Mouse (Mus musculus) macrophage (primary cell): ENCODE data around the gene Fam205a1. TPM values are rescaled to one million over a fixed set of nuclear protein-coding genes. Genes with fewer than 3 reads are reported as not detected.
"Not testable (repeated sequence)": the region's sequence is repeated elsewhere in the genome, so short reads cannot be mapped to it uniquely, and the experiment has no call there.

Experiments used
- H3K27ac ChIP-seq: fragments of 350-480 bp; formaldehyde crosslinking; 2 replicates; pipeline ENCODE4 v1.9.0; 2021
- H3K36me3 ChIP-seq: fragments of 350-480 bp; formaldehyde crosslinking; 2 replicates; pipeline ENCODE4 v1.9.0; 2021; ENCODE audit errors: inconsistent target
- H3K4me3 ChIP-seq: fragments of 350-480 bp; formaldehyde crosslinking; 2 replicates; pipeline ENCODE4 v1.9.0; 2021; ENCODE audit errors: inconsistent target
- H3K79me2 ChIP-seq: fragments of 350-480 bp; formaldehyde crosslinking; 2 replicates; pipeline ENCODE4 v1.9.0; 2021; ENCODE audit errors: inconsistent target
- WGBS: methylation state at CpG from one replicate; pipeline ENCODE4 v1.1.7; 2026; ENCODE audit warnings: inconsistent platforms; ENCODE audit not compliant: missing documents; 5-methylcytosine and 5-hydroxymethylcytosine counted together
- polyA plus RNA-seq: library from polyadenylated mRNA; stranded (reverse); fragments of 250-400 nt; gene quantifications from 3 replicates; pipeline ENCODE4 v1.2.4, GENCODE M21; 2018; ENCODE audit warnings: inconsistent platforms

Fam205a1 gene
- polyA plus RNA-seq, 1 experiment from 2014 or later: not detected

DNA sequence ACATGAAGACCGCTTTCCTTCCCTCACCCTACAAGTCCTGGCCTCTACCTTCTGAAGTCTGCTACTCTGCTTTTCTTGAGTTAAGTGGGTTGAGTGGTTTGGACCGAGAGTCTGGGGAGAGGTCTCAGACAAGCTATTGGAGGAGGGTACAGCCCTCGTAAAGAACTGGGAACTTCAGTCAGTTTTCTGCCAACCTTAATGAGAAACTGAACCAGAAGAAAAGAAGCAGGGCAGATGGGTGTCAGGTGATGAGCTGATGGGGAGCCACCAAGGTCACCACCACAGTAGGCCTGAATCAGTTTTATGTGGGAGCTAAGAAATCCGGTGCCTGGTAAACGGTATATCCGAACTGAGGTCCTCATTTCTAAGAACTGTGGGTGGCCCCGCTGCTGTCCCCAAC lies 18.5 kb upstream of the Fam205a1 start:
- H3K4me3 ChIP-seq: no peak overlapping the region
- no peaks in the 10 kb centered on the region for H3K79me2 ChIP-seq
- no peaks in the 10 kb centered on the region for H3K36me3 ChIP-seq
- H3K27ac ChIP-seq: no peak overlapping the region
- 95% methylated on average over 7 of the region's 7 CpGs for WGBS

DNA sequence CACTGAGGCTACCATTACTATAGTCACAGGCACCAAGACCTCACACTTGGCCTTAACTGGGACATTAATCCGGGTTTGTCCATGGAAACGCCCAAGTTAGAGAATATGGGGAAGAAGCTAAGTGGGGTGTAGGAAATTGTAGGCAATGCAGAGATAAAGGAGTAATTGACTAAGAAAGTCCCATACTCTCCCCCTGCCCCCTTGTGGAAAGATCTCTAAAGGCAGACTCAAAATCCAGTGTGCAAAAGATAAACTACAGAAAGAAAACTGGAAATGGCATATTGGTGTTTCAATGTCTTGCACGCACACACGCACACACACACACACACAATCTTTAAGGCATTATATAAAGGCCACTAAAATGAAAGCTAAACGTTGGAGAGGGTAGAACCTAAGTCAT lies 17.1 kb upstream of the Fam205a1 start:
- Histone ChIP-seq H3K36me3 (no peaks in the 10 kb centered on the region), H3K27ac (no peak overlapping the region), H3K4me3 (no peak overlapping the region), H3K79me2 (no peaks in the 10 kb centered on the region)
- 78% methylated on average over 5 of the region's 5 CpGs for WGBS

DNA sequence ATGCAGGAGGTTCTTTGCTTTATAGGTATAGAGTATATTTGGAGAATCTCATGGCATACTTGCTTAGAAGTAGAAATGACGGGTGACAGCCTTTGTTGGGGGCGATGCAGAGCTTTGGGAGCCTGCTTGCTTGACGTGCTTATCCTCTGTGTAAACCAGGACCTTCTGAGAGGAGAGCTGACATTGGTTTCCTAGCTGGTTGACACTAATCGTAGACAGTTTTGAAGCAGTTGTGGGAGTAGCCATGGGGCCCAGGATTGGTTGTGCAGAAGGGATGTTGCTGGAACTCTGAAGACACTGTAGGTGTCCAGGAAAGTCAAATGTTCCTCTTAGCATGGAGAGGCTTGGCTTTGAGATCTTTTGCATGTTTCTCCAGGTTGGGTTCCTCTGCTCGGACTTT lies 14.5 kb upstream of the Fam205a1 start:
- 93% methylated on average over 5 of the region's 5 CpGs for WGBS
- Histone ChIP-seq H3K79me2 (no peaks in the 10 kb centered on the region), H3K36me3 (no peaks in the 10 kb centered on the region), H3K27ac (no peak overlapping the region), H3K4me3 (no peak overlapping the region)

DNA sequence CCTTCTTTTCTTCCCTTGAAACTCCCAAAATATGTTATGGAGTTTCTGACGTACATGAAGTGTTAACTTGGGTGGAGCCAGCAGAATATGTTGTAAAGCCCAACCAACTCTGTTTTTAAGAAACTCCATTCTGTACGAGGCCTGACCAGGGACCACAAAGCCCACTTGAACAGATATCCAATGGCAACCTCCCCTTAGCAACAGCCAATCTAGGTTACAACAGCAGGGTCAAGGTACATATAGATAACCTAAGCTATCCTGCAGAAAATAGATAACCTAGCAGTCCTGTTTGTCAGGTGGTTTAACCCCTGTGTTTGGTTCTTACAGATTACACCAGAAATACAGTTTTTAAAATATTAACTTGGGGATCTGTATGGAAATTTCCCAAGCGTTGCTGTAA lies 13.7 kb upstream of the Fam205a1 start:
- 73% methylated on average over 3 of the region's 3 CpGs for WGBS
- Histone ChIP-seq H3K27ac (no peak overlapping the region), H3K79me2 (no peaks in the 10 kb centered on the region), H3K4me3 (no peak overlapping the region), H3K36me3 (no peaks in the 10 kb centered on the region)

DNA sequence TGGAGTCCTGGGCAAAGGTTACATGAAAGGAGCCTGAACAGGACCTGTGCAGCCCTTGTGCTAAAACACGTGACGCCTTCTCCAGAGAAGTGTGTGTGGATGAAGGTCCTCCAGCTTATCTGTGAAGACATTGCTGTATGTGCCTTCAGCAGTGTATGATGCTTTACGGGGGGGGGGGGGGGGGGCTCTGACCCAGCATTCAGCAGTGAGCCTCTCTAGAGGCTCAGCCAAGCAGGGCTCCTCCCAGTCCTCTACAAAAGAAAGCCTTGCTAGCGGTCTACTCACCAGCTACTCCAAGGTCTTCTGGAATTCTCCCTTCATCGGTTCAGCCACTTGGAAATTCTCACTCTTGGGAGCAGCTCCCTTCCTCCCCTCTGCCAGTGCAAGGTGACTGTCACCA lies 9.8 kb upstream of the Fam205a1 start:
- H3K79me2 ChIP-seq, H3K36me3 ChIP-seq, H3K4me3 ChIP-seq, H3K27ac ChIP-seq: not testable (repeated sequence)
- 90% methylated on average over 3 of the region's 5 CpGs for WGBS

DNA sequence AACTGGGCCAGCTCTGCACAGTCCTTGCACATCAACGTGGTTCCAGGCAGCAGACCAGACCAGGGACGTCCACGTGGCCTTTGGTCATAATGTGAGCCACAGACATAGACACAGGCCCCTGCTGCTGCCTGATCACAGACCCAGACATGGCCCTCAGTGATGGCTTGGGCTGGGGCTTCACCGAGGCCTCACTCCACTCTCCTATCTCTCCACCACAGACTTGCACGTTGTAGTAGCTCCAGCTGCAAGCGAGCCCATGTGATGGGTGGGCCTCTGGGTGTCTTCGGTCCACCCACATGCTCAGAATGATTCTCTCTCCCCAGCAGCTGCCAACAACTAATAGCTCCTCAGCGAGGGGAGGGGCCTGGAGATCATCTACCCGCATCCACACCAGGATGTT lies 6.8 kb upstream of the Fam205a1 start:
- H3K27ac ChIP-seq, H3K4me3 ChIP-seq, H3K36me3 ChIP-seq, H3K79me2 ChIP-seq: not testable (repeated sequence)
- WGBS: 86% methylated on average over 5 of the region's 9 CpGs

DNA sequence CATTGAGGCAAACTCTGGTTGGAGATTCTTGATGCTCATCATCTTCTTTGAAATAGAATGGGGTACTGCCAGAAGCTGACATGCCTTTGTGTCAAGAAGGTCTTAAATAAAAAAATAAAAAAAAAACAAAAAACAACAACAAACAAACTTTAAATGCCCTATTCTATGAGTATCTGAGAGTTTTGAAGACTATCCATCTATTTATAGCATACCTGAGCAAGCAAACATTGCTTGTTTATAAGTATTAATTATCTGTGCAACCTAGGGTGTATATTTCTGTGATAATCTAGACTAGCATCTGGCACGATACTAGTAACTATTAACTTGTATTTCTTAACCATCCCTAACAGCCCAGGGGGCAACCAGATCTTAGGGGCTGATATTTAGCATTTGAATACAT lies 3.0 kb upstream of the Fam205a1 start, which contains the start of gene Gm12394:
Gene Gm12394, minus strand, starts transcription at position 101 of the 400 bp plus-strand sequence.
- H3K27ac ChIP-seq, H3K36me3 ChIP-seq, H3K4me3 ChIP-seq, H3K79me2 ChIP-seq: not testable (repeated sequence)
- WGBS: no CpG with 5 or more reads among the region's 1 CpGs

Other genes starting within 250 kb of the Fam205a1 start
- gene Gm10591, start 241.7 kb downstream of the Fam205a1 start, polyA plus RNA-seq: not detected in 3 replicates
- not detected in 3 replicates for gene Gm2564, start 224.2 kb downstream of the Fam205a1 start, polyA plus RNA-seq
- gene Ccl27b, start 198.6 kb downstream of the Fam205a1 start, polyA plus RNA-seq: not detected in 3 replicates
- not detected in 3 replicates for gene Il11ra2, start 192.0 kb downstream of the Fam205a1 start, polyA plus RNA-seq
- not detected in 3 replicates for gene 4930578G10Rik, start 118.3 kb downstream of the Fam205a1 start, polyA plus RNA-seq
- gene Ccl19, start 97.3 kb downstream of the Fam205a1 start, polyA plus RNA-seq: not detected in 3 replicates
- gene Ccl21a, start 79.9 kb downstream of the Fam205a1 start, polyA plus RNA-seq: not detected in 3 replicates
- not detected in 3 replicates for gene Gm12394, start 2.9 kb upstream of the Fam205a1 start, polyA plus RNA-seq
- not detected in 3 replicates for gene Fam205c, start 20.3 kb upstream of the Fam205a1 start, polyA plus RNA-seq
- 0.12 to 0.16 TPM in 2 of 3 replicates, not detected in the other for gene Phf24, start 62.8 kb upstream of the Fam205a1 start, polyA plus RNA-seq
- gene Dnajb5, start 95.9 kb upstream of the Fam205a1 start, polyA plus RNA-seq: 7.1 to 8.8 TPM (median 7.8 TPM) in 3 replicates
- gene 1700022I11Rik, start 115.7 kb upstream of the Fam205a1 start, polyA plus RNA-seq: 0.24 TPM in 1 of 3 replicates, not detected in the others
- gene Vcp, start 146.6 kb upstream of the Fam205a1 start, polyA plus RNA-seq: 191 to 290 TPM (median 215 TPM) in 3 replicates
- gene Fancg, start 156.6 kb upstream of the Fam205a1 start, polyA plus RNA-seq: 4.6 to 9.0 TPM (median 7.8 TPM) in 3 replicates
- gene Pigo, start 171.9 kb upstream of the Fam205a1 start, polyA plus RNA-seq: 2.5 to 5.6 TPM (median 4.2 TPM) in 3 replicates
- gene Stoml2, start 177.8 kb upstream of the Fam205a1 start, polyA plus RNA-seq: 35.0 to 52.0 TPM (median 48.6 TPM) in 3 replicates
- 31.7 to 44.7 TPM (median 36.4 TPM) in 3 replicates for gene Fam214b, start 192.3 kb upstream of the Fam205a1 start, polyA plus RNA-seq
- gene Unc13b, start 205.1 kb upstream of the Fam205a1 start, polyA plus RNA-seq: 0.18 to 0.37 TPM (median 0.36 TPM) in 3 replicates